Mouse (Mus musculus) forebrain, embryonic 16.5 days (tissue): Measurements from ENCODE around the gene 2700097O09Rik. TPM values are rescaled to one million over a fixed set of nuclear protein-coding genes. Genes with fewer than 3 reads are reported as not detected.

ENCODE experiments used
- ATAC-seq: fragments of 200-750 bp; cut with Nextera tagmentation; 2 replicates; pipeline ENCODE4 v1.8.0; 2017; ENCODE audit warnings: mild to moderate bottlenecking, moderate library complexity
- H3K27ac ChIP-seq: fragments of 300-500 bp; sonication (generic); 2 replicates; pipeline ENCODE4 v1.5.1; 2014; ENCODE audit warnings: low read length, control low read depth
- H3K27me3 ChIP-seq: fragments of 300-500 bp; sonication (generic); replicated peaks from 2 replicates; pipeline ENCODE4 v1.6.1; 2014; ENCODE audit warnings: low read length; ENCODE audit not compliant: control insufficient read depth, insufficient read depth
- H3K36me3 ChIP-seq: fragments of 300-500 bp; sonication (generic); 2 replicates; pipeline ENCODE4 v1.6.1; 2014; ENCODE audit not compliant: control insufficient read depth, insufficient read depth
- H3K4me1 ChIP-seq: fragments of 300-500 bp; sonication (generic); replicated peaks from 2 replicates; pipeline ENCODE4 v1.6.1; 2014; ENCODE audit warnings: low read length; ENCODE audit not compliant: control insufficient read depth, insufficient read depth
- H3K4me2 ChIP-seq: fragments of 300-500 bp; sonication (generic); 2 replicates; pipeline ENCODE4 v1.6.1; 2014; ENCODE audit warnings: mild to moderate bottlenecking, low read length, control low read depth
- H3K4me3 ChIP-seq: fragments of 300-500 bp; sonication (generic); replicated peaks from 2 replicates; pipeline ENCODE4 v1.5.1; 2014; ENCODE audit warnings: mild to moderate bottlenecking, low read length, control low read depth
- H3K9ac ChIP-seq: fragments of 300-500 bp; sonication (generic); replicated peaks from 2 replicates; pipeline ENCODE4 v1.6.1; 2014; ENCODE audit warnings: low read depth, low read length, control low read depth
- H3K9me3 ChIP-seq: fragments of 300-500 bp; sonication (generic); 2 replicates; pipeline ENCODE4 v1.6.1; 2016; ENCODE audit warnings: low read length; ENCODE audit not compliant: control insufficient read depth
- WGBS: fragments of 180-500 bp; shearing (Covaris S2); extraction: QIAGEN DNeasy Blood & Tissue Kit; methylation state at CpG from one replicate; pipeline ENCODE4 v1.1.7; 2014; 5-methylcytosine and 5-hydroxymethylcytosine counted together
- polyA plus RNA-seq: library from polyadenylated mRNA; unstranded; fragments of >200 nt; fragmentation: Nextera tagmentation; extraction: Ambion mirVana; gene quantifications from 2 replicates; pipeline ENCODE4 v1.2.1, GENCODE M21; 2015

The 2700097O09Rik gene
- polyA plus RNA-seq, 1 experiment from 2014 or later, result 37.9 TPM

GRCm38 (mm10) chr12:55072495-55072894 lies 7.4 kb downstream of the 2700097O09Rik start:
- Histone ChIP-seq H3K9me3 (no peaks in the 10 kb centered on the region), H3K27me3 (no peaks in the 10 kb centered on the region), H3K4me3 (no peak overlapping the region), H3K27ac (no peak overlapping the region), H3K4me2 (no peak overlapping the region), H3K36me3 (no peaks in the 10 kb centered on the region), H3K9ac (no peak overlapping the region), H3K4me1 (no peaks in the 10 kb centered on the region)
- ATAC-seq, result no peak
- WGBS, result 69% methylated on average over 4 of the region's 4 CpGs

GRCm38 (mm10) chr12:55062141-55062540 lies 17.8 kb downstream of the 2700097O09Rik start:
- 83% methylated on average over 1 of the region's 1 CpGs for WGBS
- H3K27me3 ChIP-seq, result no peaks in the 10 kb centered on the region
- no peak overlapping the region for H3K4me3 ChIP-seq
- no peak for ATAC-seq
- H3K9me3 ChIP-seq, result no peaks in the 10 kb centered on the region
- H3K9ac ChIP-seq, result no peak overlapping the region
- no peak overlapping the region for H3K27ac ChIP-seq
- H3K4me1 ChIP-seq, result no peaks in the 10 kb centered on the region
- H3K4me2 ChIP-seq, result no peak overlapping the region
- H3K36me3 ChIP-seq, result peaks cover 3% of the 10 kb centered on the region; the same call in 1 of the 2 replicates

GRCm38 (mm10) chr12:55061006-55061405 lies 18.9 kb downstream of the 2700097O09Rik start:
- Histone ChIP-seq H3K4me1 (no peaks in the 10 kb centered on the region), H3K36me3 (peaks cover 3% of the 10 kb centered on the region; the same call in 1 of the 2 replicates), H3K27ac (no peak overlapping the region), H3K4me3 (no peak overlapping the region), H3K4me2 (no peak overlapping the region), H3K9ac (no peak overlapping the region), H3K27me3 (no peaks in the 10 kb centered on the region), H3K9me3 (no peaks in the 10 kb centered on the region)
- ATAC-seq, result no peak
- 56% methylated on average over 10 of the region's 10 CpGs for WGBS

GRCm38 (mm10) chr12:55060212-55060898 lies 19.6 kb downstream of the 2700097O09Rik start:
- H3K9ac ChIP-seq, result no peak overlapping the region
- ATAC-seq, result no peak

GRCm38 (mm10) chr12:55059812-55060211 lies 20.1 kb downstream of the 2700097O09Rik start:
- no peak for ATAC-seq
- no peak overlapping the region for H3K4me3 ChIP-seq
- no peak overlapping the region for H3K9ac ChIP-seq
- H3K4me1 ChIP-seq, result no peaks in the 10 kb centered on the region
- H3K27me3 ChIP-seq, result no peaks in the 10 kb centered on the region
- peaks cover 3% of the 10 kb centered on the region; the same call in 1 of the 2 replicates for H3K36me3 ChIP-seq
- H3K4me2 ChIP-seq, result no peak overlapping the region
- WGBS, result 71% methylated on average over 3 of the region's 3 CpGs
- H3K9me3 ChIP-seq, result no peaks in the 10 kb centered on the region
- H3K27ac ChIP-seq, result no peak overlapping the region

More at GRCm38 (mm10) chr12:55060212-55060898, 19.6 kb downstream of the 2700097O09Rik start:
- Histone ChIP-seq H3K4me2 (no peak overlapping the region), H3K27ac (no peak overlapping the region), H3K9me3 (no peaks in the 10 kb centered on the region), H3K4me3 (no peak overlapping the region), H3K27me3 (no peaks in the 10 kb centered on the region), H3K4me1 (no peaks in the 10 kb centered on the region), H3K36me3 (peaks cover 3% of the 10 kb centered on the region; the same call in 1 of the 2 replicates)
- 86% methylated on average over 6 of the region's 6 CpGs for WGBS

- 70% methylated on average over 6 of the region's 6 CpGs for WGBS
- no peaks in the 10 kb centered on the region for H3K27me3 ChIP-seq
- peaks cover 3% of the 10 kb centered on the region; the same call in 1 of the 2 replicates for H3K36me3 ChIP-seq
- no peaks in the 10 kb centered on the region for H3K9me3 ChIP-seq
- no peak overlapping the region for H3K4me3 ChIP-seq
- H3K27ac ChIP-seq, result no peak overlapping the region
- no peak overlapping the region for H3K4me2 ChIP-seq
- no peak for ATAC-seq
- H3K9ac ChIP-seq, result no peak overlapping the region
- no peaks in the 10 kb centered on the region for H3K4me1 ChIP-seq
These were observed 20.9 kb downstream of the 2700097O09Rik start for GRCm38 (mm10) chr12:55058865-55059615.

GRCm38 (mm10) chr12:55056703-55057102 lies 23.2 kb downstream of the 2700097O09Rik start:
- H3K4me2 ChIP-seq, result no peak overlapping the region
- no peaks in the 10 kb centered on the region for H3K27me3 ChIP-seq
- ATAC-seq, result no peak
- no peak overlapping the region for H3K27ac ChIP-seq
- 91% methylated on average over 2 of the region's 2 CpGs for WGBS
- H3K36me3 ChIP-seq, result peaks cover 3% of the 10 kb centered on the region; the same call in 1 of the 2 replicates
- H3K4me1 ChIP-seq, result no peaks in the 10 kb centered on the region
- H3K9ac ChIP-seq, result no peak overlapping the region
- no peaks in the 10 kb centered on the region for H3K9me3 ChIP-seq
- H3K4me3 ChIP-seq, result no peak overlapping the region

GRCm38 (mm10) chr12:55054551-55055241 lies 25.2 kb downstream of the 2700097O09Rik start:
- no peaks in the 10 kb centered on the region for H3K27me3 ChIP-seq
- ATAC-seq, result no peak
- H3K9me3 ChIP-seq, result no peaks in the 10 kb centered on the region
- H3K4me1 ChIP-seq, result no peaks in the 10 kb centered on the region
- H3K27ac ChIP-seq, result no peak overlapping the region
- WGBS, result 88% methylated on average over 2 of the region's 2 CpGs
- no peak overlapping the region for H3K4me2 ChIP-seq
- no peak overlapping the region for H3K9ac ChIP-seq
- no peak overlapping the region for H3K4me3 ChIP-seq
- H3K36me3 ChIP-seq, result peaks cover 3% of the 10 kb centered on the region; the same call in 1 of the 2 replicates

GRCm38 (mm10) chr12:55053267-55053666 lies 26.6 kb downstream of the 2700097O09Rik start:
- Histone ChIP-seq H3K4me3 (no peak overlapping the region), H3K4me1 (no peaks in the 10 kb centered on the region), H3K9me3 (no peaks in the 10 kb centered on the region), H3K27ac (no peak overlapping the region), H3K36me3 (no peaks in the 10 kb centered on the region), H3K27me3 (no peaks in the 10 kb centered on the region), H3K4me2 (no peak overlapping the region), H3K9ac (no peak overlapping the region)
- WGBS, result 91% methylated on average over 7 of the region's 7 CpGs
- ATAC-seq, result no peak
